Mouse (Mus musculus) ES-Bruce4 (cell line): ENCODE measurements around the gene Tcf12.

Experiments
- CTCF ChIP-seq: IDR thresholded peaks from one replicate; pipeline ENCODE4 v1.8.1; 2011; ENCODE audit warnings: low read depth, low read length
- POLR2A ChIP-seq: IDR thresholded peaks from one replicate; pipeline ENCODE4 v1.8.1; 2011; ENCODE audit warnings: low read length; ENCODE audit not compliant: insufficient read depth

DNA sequence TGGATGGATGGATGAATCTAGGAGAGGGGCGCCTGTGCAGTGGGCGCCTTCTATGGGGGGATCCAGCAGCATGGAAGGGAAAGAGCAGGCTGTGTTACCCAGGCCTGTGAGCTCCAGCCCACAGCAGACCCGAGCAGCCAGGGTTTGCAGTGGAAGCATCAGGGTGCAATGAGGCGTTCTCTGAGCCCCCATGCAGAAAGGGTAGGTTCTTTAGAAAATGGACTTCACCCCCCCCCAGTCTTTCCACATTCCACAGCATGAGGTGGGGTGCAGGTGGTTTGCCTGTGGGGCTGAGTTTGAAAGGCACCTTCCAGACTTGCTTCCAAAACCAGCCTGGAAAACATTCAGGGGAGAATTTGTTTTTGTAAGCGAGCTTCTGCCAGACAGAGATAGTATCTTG lies 300.3 kb downstream of the Tcf12 start:
- TF ChIP-seq POLR2A (no peak), CTCF (no peak)
